Mouse (Mus musculus): ENCODE data around the gene Nat8. TPM values are rescaled to one million over a fixed set of nuclear protein-coding genes. Genes with fewer than 3 reads are reported as not detected.
"Not testable (repeated sequence)": the region's sequence is repeated elsewhere in the genome, so short reads cannot be mapped to it uniquely, and the experiment has no call there.

The Nat8 gene
- polyA plus RNA-seq (2015; fragmentation: Nextera tagmentation; extraction: Ambion mirVana), result 50.2 and 51.8 TPM in 2 replicates

DNA sequence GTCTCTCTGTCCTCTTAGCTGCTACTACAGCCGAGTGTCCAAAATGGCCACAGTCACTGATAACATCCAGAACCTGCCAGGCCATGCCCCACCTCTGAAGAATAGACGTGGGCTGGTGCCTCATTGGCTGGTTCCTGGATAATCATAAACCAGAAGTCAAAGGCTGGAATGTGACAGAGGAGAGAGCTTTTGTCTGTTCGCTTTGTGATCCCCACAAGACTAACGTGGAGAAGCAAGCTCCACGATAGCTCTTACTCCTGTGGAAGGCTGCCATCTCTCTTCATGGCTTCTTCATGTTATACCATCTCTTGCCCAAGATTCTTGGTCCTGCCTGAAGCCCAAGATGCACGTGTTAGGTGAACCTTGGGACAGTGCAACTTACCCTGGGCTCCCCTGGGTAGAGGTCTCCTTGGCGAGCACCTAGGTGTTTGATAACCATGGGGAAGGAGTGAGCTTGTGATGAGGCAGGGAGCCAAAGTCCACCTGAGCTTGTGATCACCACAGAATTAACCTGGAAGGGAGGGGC, at the start of gene Nat8:
Gene Nat8, minus strand, starts transcription at position 287 of the 526 bp plus-strand sequence.
- WGBS, result 40% methylated on average over 7 of the region's 7 CpGs
- H3K9ac ChIP-seq (ENCODE audit: low read depth, low read length), result no peak within 1 kb of the TSS
- H3K27ac ChIP-seq (ENCODE audit: low read depth, low read length), result peak within 1 kb of the TSS; percentile 71
- no peak within 1 kb of the TSS for H3K4me3 ChIP-seq (ENCODE audit: low read depth, low read length)
- no peaks in the 10 kb centered on the region for H3K9me3 ChIP-seq (ENCODE audit: control insufficient read depth)
- no peaks in the 10 kb centered on the region for H3K36me3 ChIP-seq (ENCODE audit: control insufficient read depth, insufficient read depth)
- TF ChIP-seq CTCF (IDR thresholded peaks at IDR 0.05; ENCODE audit: low read depth), result no peak
- no peaks in the 10 kb centered on the region; the same call in 1 of the 2 replicates for H3K4me1 ChIP-seq (replicated peaks; ENCODE audit: control insufficient read depth, insufficient read depth, low read length)
- H3K4me2 ChIP-seq (replicated peaks; ENCODE audit: low read depth), result peak within 1 kb of the TSS; percentile 45
- H3K27me3 ChIP-seq (replicated peaks; ENCODE audit: control insufficient read depth, insufficient read depth, low read length), result no peaks in the 10 kb centered on the region
- ATAC-seq, result peak; percentile 79

DNA sequence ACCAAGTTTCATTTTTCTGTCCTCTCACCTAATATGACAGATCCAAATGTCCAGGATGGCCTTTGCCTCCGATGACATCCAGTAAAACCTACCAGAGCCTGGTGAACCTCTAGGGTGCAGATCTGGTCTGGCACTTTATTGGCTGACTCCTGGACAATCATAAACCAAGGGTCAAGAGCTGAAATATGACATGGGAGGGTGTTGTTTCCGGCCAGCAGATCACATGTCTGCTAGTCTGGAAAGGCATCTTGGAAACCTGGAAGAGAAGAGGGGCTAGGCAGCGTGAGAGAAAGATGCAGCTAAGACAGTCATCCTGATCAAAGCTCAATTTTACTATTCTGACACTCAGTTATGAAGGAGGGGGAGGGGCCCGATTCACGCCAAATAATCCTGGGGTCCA, 37.1 kb upstream of the Nat8 start, which contains the start of gene Nat8f2:
Gene Nat8f2, minus strand, starts transcription at position 153 of the 400 bp plus-strand sequence.
- not testable (repeated sequence) for ATAC-seq; H3K4me1 ChIP-seq (replicated peaks; ENCODE audit: control insufficient read depth, insufficient read depth, low read length); H3K9me3 ChIP-seq (ENCODE audit: control insufficient read depth); H3K9ac ChIP-seq (ENCODE audit: low read depth, low read length); H3K27ac ChIP-seq (ENCODE audit: low read depth, low read length); H3K27me3 ChIP-seq (replicated peaks; ENCODE audit: control insufficient read depth, insufficient read depth, low read length); H3K4me3 ChIP-seq (ENCODE audit: low read depth, low read length); H3K36me3 ChIP-seq (ENCODE audit: control insufficient read depth, insufficient read depth)
- 0 out of 2 replicates have a peak within 1 kb of the TSS, but pooled peaks have one; percentile 21 for H3K4me2 ChIP-seq (replicated peaks; ENCODE audit: low read depth)
- 48% methylated on average over 5 of the region's 5 CpGs for WGBS

DNA sequence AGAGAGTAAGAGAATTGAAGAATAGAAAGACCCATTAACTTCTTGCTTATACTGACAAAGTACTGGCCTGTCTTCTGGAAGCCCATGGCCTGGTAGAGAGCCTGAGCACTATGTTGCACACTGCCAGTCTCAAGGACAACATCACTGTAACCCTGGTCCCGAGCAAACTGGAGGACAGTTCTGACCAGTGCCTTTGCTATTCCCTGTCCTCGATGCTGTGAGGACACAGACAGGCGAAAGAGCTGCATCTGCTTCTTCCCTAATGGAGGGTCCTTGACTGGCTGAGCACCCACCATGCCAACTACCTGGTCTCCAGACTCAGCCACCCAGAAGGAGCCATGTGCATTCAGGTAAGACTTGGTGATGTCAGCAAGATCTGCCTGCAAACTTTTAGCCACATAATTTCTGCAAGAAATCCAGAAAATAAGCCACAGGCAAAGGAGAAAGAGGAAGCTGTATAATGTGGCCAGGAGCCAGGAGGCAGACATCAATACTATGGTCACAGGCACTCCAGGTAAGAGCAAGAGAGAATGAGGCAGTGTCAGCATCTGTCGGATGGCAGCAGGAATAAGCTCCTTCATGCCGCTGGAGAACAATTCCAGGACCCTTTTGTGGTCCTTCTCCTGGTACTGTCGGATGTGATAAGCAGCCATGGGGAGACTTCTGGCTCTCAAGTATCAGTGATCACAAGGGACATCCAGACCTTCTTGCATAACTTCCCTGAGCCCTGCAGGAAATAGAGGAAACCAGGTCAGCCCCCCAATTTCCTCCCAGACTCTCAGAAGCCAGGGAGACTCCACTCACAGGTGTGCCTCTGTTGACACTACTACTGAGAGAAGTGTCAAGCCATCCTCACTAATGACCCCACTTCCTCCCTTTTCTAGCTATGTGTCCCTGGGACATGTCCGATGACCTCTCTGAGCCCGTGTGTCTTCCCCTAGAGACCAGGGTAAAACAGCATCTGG, 36.1 kb upstream of the Nat8 start:
- H3K9ac ChIP-seq (ENCODE audit: low read depth, low read length), result no peak overlapping the region
- H3K4me2 ChIP-seq (replicated peaks; ENCODE audit: low read depth), result no peak overlapping the region
- H3K4me1 ChIP-seq (replicated peaks; ENCODE audit: control insufficient read depth, insufficient read depth, low read length), result no peaks in the 10 kb centered on the region
- 81% methylated on average over 8 of the region's 8 CpGs for WGBS
- no peaks in the 10 kb centered on the region for H3K36me3 ChIP-seq (ENCODE audit: control insufficient read depth, insufficient read depth)
- H3K9me3 ChIP-seq (ENCODE audit: control insufficient read depth), result no peaks in the 10 kb centered on the region
- no peak for TF ChIP-seq CTCF (IDR thresholded peaks at IDR 0.05; ENCODE audit: low read depth)
- ATAC-seq, result no peak
- H3K4me3 ChIP-seq (ENCODE audit: low read depth, low read length), result no peak overlapping the region
- H3K27ac ChIP-seq (ENCODE audit: low read depth, low read length), result no peak overlapping the region
- no peaks in the 10 kb centered on the region for H3K27me3 ChIP-seq (replicated peaks; ENCODE audit: control insufficient read depth, insufficient read depth, low read length)

DNA sequence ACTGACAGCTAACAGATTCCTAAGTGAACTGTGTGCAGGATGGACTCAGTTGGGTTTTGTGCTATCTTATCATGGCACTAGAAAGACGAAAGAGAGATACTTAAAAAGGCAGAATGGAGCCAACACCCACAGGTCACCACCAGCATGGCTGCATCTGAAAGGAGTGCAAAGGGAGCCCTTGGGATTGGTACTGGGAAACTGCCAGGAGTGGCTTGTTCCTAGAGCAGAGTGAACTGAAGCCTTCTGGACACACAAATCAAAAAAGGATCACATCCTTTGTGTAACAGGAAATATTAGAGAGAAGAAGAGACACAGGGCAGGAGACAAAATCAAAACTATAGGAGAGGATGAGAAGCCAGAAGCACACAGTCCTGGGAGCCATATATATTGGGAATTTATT, 35.1 kb upstream of the Nat8 start:
- H3K27me3 ChIP-seq (replicated peaks; ENCODE audit: control insufficient read depth, insufficient read depth, low read length); H3K9me3 ChIP-seq (ENCODE audit: control insufficient read depth); H3K4me3 ChIP-seq (ENCODE audit: low read depth, low read length); ATAC-seq; H3K36me3 ChIP-seq (ENCODE audit: control insufficient read depth, insufficient read depth); H3K9ac ChIP-seq (ENCODE audit: low read depth, low read length); H3K4me2 ChIP-seq (replicated peaks; ENCODE audit: low read depth); H3K4me1 ChIP-seq (replicated peaks; ENCODE audit: control insufficient read depth, insufficient read depth, low read length); H3K27ac ChIP-seq (ENCODE audit: low read depth, low read length): not testable (repeated sequence)
- WGBS, result 67% methylated on average over 1 of the region's 1 CpGs

DNA sequence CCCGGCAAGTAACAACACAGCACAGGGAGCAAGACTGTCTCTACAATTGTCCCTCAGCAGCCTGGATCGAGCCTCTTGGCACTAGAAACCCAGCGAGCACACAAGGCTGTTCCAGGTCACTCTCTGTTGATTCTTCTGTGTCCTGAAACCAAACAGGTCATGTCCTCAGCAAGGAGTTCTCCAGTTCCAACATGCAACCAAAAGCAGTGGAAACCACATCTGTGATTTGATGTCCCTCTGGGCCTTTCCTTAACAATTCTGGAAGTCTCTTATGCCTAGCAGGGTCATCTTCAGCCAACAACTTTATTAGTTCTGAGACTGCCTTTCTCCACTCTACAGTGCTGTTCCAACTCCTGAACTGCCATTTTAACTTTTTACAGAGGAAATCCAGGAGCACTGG, 34.3 kb upstream of the Nat8 start:
- H3K27ac ChIP-seq (ENCODE audit: low read depth, low read length); H3K36me3 ChIP-seq (ENCODE audit: control insufficient read depth, insufficient read depth); H3K27me3 ChIP-seq (replicated peaks; ENCODE audit: control insufficient read depth, insufficient read depth, low read length); H3K4me3 ChIP-seq (ENCODE audit: low read depth, low read length); ATAC-seq; H3K9me3 ChIP-seq (ENCODE audit: control insufficient read depth); H3K4me2 ChIP-seq (replicated peaks; ENCODE audit: low read depth); H3K9ac ChIP-seq (ENCODE audit: low read depth, low read length); H3K4me1 ChIP-seq (replicated peaks; ENCODE audit: control insufficient read depth, insufficient read depth, low read length): not testable (repeated sequence)
- 87% methylated on average over 3 of the region's 3 CpGs for WGBS

DNA sequence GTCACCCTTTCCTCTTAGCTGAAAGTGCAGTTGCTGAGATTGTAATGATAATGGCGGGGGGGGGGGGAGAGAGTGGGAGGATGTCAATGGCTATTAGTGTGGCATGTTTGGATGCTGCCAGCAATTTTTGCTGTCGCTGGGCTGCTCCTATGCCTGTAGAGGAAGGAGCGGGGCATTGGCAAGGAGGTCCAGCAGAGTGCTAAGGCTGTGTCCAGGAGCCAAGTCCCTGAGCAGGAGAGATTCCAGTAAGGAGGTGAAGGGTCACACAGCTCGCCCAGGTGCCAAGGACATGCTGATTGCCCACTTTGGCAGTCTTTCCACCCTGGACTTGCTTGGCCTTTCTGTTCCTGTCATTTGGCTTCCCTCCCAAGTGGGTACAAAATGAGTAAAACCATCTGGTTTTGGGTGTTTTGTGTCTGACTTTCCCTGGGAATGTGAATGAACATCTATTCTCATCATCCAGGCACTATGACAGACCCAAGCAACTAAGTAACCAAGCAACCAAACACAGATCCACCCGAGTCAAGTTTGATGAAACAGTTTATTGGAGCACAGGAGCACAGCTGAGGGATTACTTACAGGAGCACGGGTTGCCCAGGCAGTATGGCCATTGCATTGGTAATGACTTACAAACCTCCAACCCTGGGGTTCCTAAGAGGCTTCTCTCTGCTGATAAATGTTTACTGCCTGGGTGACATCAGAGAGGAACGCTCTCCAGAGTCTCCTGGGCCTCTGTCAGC, 33.2 kb upstream of the Nat8 start:
- not testable (repeated sequence) for H3K27ac ChIP-seq (ENCODE audit: low read depth, low read length); H3K4me2 ChIP-seq (replicated peaks; ENCODE audit: low read depth); H3K36me3 ChIP-seq (ENCODE audit: control insufficient read depth, insufficient read depth); H3K9me3 ChIP-seq (ENCODE audit: control insufficient read depth); H3K27me3 ChIP-seq (replicated peaks; ENCODE audit: control insufficient read depth, insufficient read depth, low read length); H3K4me1 ChIP-seq (replicated peaks; ENCODE audit: control insufficient read depth, insufficient read depth, low read length); H3K4me3 ChIP-seq (ENCODE audit: low read depth, low read length); H3K9ac ChIP-seq (ENCODE audit: low read depth, low read length); ATAC-seq
- WGBS, result 73% methylated on average over 5 of the region's 7 CpGs

Measured in intestine, postnatal 0 days (tissue).